Mouse (Mus musculus) urinary bladder, postnatal 14 days (tissue): ENCODE results near the gene Hbq1a.
"Not testable (repeated sequence)": the region's sequence is repeated elsewhere in the genome, so short reads cannot be mapped to it uniquely, and the experiment has no call there.

Source experiments
- DNase-seq: peaks from one replicate; pipeline ENCODE4 v3.0.0; 2021; ENCODE audit warnings: low spot score

Gene Hbq1a

DNA sequence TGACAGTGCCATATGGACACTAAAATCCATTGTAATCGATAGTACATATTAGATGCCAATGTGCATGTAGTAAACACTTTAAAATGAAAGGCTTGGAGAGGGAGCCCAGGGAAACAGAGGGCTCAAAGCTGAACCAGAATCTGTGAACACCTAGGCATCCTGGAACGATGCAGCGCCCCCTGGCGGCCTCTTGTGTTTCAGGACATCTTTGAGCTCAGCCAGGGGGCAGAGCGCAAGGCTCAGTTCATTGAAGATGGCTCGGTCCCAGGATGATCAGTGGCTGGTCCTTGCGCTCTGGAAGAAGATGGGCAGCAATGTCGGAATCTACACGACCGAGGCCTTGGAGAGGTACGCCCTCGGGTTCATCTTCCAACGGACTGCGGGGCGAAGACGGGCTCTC, at the start of gene Hbq1a:
Gene Hbq1a (plus strand): TSS at position 205 of the 400 bp plus-strand sequence.
- peak; percentile 64 for DNase-seq

- DNase-seq, result no peak
These were observed 48.7 kb upstream of the Hbq1a start for GRCm38 (mm10) chr11:32250880-32251763.

DNA sequence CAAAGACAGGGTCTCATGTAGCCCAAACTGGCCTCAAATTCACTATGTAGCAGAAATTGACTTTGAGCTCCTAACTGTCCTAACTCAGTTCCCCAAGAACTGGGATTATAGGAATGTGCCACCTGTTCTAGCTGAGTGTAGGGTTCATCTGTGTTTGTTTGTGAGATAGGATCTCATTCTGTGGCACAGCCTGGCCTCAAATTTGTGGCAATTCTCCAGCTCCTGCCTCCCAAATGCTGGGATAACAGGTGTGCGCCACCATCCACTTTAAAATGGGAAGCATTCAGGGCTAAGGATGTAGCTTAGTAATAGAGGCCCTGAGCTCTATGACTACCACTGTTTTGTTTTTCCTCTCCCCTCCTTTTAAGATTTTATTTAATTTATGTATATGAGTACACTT, 46.7 kb upstream of the Hbq1a start:
- no peak for DNase-seq

DNA sequence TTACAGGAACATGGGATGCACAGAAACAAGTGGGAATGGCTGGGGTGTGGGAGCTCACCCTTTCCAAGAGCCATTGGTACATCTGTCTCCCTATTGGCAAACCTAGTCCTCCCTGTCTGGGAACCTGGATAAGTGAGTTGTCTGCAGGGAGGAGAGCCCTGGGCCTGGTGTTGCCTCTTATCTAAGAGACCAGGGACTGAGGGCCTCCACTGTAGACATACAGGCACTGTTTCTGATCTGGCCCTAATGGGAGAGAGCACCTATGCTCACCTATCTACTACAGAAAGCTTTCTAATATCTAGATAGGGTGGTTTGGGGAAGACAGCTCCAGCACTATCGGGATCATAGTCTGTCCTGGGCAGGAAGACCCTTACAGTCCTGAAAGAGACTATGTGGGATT, 43.7 kb upstream of the Hbq1a start:
- DNase-seq, result no peak

GRCm38 (mm10) chr11:32256566-32256965, 43.3 kb upstream of the Hbq1a start:
- DNase-seq, result no peak

GRCm38 (mm10) chr11:32262674-32263415, 37.0 kb upstream of the Hbq1a start:
- no peak for DNase-seq

- DNase-seq, result no peak
These were observed 34.6 kb upstream of the Hbq1a start for GRCm38 (mm10) chr11:32265117-32265738.

- DNase-seq, result no peak
These were observed 33.7 kb upstream of the Hbq1a start for GRCm38 (mm10) chr11:32266194-32266593.

DNA sequence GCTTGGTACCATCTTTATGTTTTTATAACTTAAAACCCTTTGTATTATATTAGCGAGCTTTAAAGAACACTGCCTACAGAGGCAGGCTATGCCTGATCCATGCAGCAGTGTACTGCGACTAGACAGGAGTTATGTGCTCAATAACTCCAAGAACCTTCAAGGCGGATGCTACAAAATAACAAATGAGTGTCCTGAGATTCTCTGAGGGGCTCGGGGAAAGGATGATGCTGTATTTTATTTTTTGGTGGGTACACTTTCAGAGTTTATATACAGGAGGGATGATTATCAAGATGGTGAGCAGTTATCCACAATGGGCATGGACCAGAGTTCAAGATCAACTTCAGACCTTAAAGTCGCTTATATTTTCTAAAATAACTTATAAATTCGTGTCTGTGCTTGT, 33.1 kb upstream of the Hbq1a start:
- no peak for DNase-seq

- peak; percentile 97 for DNase-seq
These were observed 32.5 kb upstream of the Hbq1a start, which contains the start of gene Nprl3 for GRCm38 (mm10) chr11:32267188-32267884. TSS of gene Nprl3 (minus strand) at chr11:32267707.

GRCm38 (mm10) chr11:32267964-32268363, 31.9 kb upstream of the Hbq1a start:
- no peak for DNase-seq

- DNase-seq, result no peak
These were observed 30.9 kb upstream of the Hbq1a start for GRCm38 (mm10) chr11:32268952-32269351.

- DNase-seq, result no peak
These were observed 28.7 kb upstream of the Hbq1a start for GRCm38 (mm10) chr11:32271178-32271577.

- DNase-seq, result no peak
These were observed 23.5 kb upstream of the Hbq1a start, which contains the start of gene Hba-x for GRCm38 (mm10) chr11:32276347-32276746. TSS of gene Hba-x (plus strand) at chr11:32276400.

DNA sequence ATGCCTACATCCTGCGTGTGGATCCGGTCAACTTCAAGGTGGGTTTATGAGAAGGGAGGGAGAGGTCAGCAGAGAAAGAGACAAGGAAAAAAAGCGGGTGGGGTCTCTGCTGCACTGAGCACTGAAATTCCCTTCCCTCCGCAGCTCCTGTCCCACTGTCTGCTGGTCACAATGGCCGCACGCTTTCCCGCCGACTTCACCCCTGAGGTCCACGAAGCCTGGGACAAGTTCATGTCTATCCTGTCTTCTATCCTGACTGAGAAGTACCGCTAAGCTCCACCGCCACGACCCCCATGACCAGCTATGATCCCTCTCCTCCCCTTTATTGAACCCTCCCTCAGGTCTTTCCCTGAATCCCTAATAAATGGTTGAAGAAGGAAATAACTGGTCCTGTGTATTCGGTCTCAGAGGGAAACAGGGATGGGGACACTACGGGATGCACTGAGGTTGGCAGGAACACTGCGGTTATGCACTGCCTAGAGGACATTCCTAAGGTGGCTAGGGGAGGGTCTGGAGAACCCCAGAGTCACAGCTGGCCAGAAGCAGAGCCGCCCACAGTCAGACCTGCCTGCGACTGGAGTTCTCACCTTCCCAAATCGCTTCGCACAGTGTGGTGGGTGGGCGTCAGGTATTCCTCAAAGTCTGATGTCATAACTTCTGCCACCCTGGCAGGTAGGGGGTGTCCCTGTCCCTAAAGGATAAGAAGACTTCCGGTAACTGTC, 22.0 kb upstream of the Hbq1a start:
- DNase-seq, result no peak

GRCm38 (mm10) chr11:32278458-32278957, 21.4 kb upstream of the Hbq1a start:
- no peak for DNase-seq

- no peak for DNase-seq
These were observed 19.2 kb upstream of the Hbq1a start for GRCm38 (mm10) chr11:32280646-32281045.

GRCm38 (mm10) chr11:32281416-32282144, 18.3 kb upstream of the Hbq1a start:
- DNase-seq, result no peak

DNA sequence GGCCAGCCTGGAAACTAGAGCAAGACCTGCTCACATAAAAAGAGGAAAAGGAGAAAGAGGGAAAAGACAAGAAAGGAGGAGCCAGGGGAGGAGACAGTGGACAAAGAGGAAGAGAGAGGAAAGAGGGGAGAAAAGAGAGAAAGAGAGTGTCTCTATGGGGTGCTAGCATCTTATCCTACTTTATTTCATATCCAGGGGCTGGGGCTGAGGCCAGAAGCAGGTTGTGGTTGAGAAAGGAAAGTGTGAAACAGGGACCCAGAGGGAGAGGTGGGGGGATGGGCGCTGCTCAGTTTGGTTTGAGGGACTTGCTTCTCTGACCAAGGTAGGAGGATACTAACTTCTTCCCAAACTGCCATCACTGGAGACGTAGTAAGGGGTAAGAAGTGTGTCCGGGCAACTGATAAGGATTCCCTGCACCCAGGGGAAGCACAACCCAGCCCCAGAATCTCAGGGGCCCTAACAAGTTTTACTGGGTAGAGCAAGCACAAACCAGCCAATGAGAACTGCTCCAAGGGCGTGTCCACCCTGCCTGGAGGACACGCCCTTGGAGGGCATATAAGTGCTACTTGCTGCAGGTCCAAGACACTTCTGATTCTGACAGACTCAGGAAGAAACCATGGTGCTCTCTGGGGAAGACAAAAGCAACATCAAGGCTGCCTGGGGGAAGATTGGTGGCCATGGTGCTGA, 16.6 kb upstream of the Hbq1a start, which contains the start of gene Hba-a1:
Gene Hba-a1 (plus strand): TSS at position 421 of the 687 bp plus-strand sequence.
- DNase-seq, result not testable (repeated sequence)

DNA sequence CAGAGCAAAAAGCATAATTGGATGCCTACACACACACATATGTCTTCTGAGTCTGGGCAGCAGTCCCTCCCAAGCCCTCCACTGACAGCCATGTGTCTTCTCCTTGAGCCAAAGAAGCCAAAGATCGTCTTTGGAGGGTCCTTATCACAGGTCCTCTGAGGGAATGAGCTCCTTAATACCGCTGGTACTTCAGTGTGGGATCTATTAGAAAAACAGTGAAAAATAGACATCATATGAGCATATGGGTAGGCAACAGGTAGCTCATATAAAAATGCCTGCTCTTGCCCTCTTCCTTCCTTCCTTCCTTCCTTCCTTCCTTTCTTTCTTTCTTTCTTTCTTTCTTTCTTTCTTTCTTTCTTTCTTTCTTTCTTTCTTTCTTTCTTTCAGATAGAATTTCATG, 15.3 kb upstream of the Hbq1a start:
- DNase-seq, result not testable (repeated sequence)
